Mouse (Mus musculus) intestine, postnatal 0 days (tissue): Measurements from ENCODE around the gene Cdk17. TPM values are rescaled to one million over a fixed set of nuclear protein-coding genes. Genes with fewer than 3 reads are reported as not detected.

Experiments used
- ATAC-seq: fragments of 200-750 bp; cut with Nextera tagmentation; 2 replicates; pipeline ENCODE4 v1.8.0; 2017; ENCODE audit warnings: mild to moderate bottlenecking, moderate TSS enrichment, moderate library complexity
- H3K27ac ChIP-seq: fragments of 300-500 bp; sonication (generic); 2 replicates; pipeline ENCODE4 v1.5.1; 2014; ENCODE audit warnings: mild to moderate bottlenecking, low read depth, low read length, moderate library complexity
- H3K27me3 ChIP-seq: fragments of 300-500 bp; sonication (generic); replicated peaks from 2 replicates; pipeline ENCODE4 v1.6.1; 2014; ENCODE audit warnings: low read length, mixed read lengths; ENCODE audit not compliant: control insufficient read depth, insufficient read depth
- H3K36me3 ChIP-seq: fragments of 300-500 bp; sonication (generic); 2 replicates; pipeline ENCODE4 v1.6.1; 2014; ENCODE audit warnings: mild to moderate bottlenecking, moderate library complexity; ENCODE audit not compliant: control insufficient read depth, insufficient read depth
- H3K4me1 ChIP-seq: fragments of 300-500 bp; sonication (generic); replicated peaks from 2 replicates; pipeline ENCODE4 v1.6.1; 2014; ENCODE audit warnings: antibody characterized with exemption, low read length, mixed read lengths; ENCODE audit not compliant: control insufficient read depth, insufficient read depth
- H3K4me2 ChIP-seq: fragments of 300-500 bp; sonication (generic); replicated peaks from 2 replicates; pipeline ENCODE4 v1.6.1; 2014; ENCODE audit warnings: low read depth, mild to moderate bottlenecking, moderate library complexity
- H3K4me3 ChIP-seq: fragments of 300-500 bp; sonication (generic); 2 replicates; pipeline ENCODE4 v1.5.1; 2014; ENCODE audit warnings: low read depth, low read length
- H3K9ac ChIP-seq: fragments of 300-500 bp; sonication (generic); 2 replicates; pipeline ENCODE4 v1.6.1; 2014; ENCODE audit warnings: mild to moderate bottlenecking, low read depth, low read length
- H3K9me3 ChIP-seq: fragments of 300-500 bp; sonication (generic); 2 replicates; pipeline ENCODE4 v1.6.1; 2016; ENCODE audit warnings: mixed run types; ENCODE audit not compliant: control insufficient read depth
- CTCF ChIP-seq: sonication (generic); IDR thresholded peaks from 2 replicates; pipeline ENCODE4 v1.5.1; 2016; ENCODE audit warnings: low read depth, mild to moderate bottlenecking, control low read depth, antibody characterized with exemption, moderate library complexity
- WGBS: fragments of 180-500 bp; shearing (Covaris S2); extraction: QIAGEN DNeasy Blood & Tissue Kit; methylation state at CpG from one replicate; pipeline ENCODE4 v1.1.7; 2014; 5-methylcytosine and 5-hydroxymethylcytosine counted together
- polyA plus RNA-seq: library from polyadenylated mRNA; unstranded; fragments of >200 nt; fragmentation: Nextera tagmentation; extraction: Ambion mirVana; gene quantifications from 2 replicates; pipeline ENCODE4 v1.2.1, GENCODE M21; 2015

The Cdk17 gene
- polyA plus RNA-seq, 1 experiment from 2014 or later, result 8.2 TPM

DNA sequence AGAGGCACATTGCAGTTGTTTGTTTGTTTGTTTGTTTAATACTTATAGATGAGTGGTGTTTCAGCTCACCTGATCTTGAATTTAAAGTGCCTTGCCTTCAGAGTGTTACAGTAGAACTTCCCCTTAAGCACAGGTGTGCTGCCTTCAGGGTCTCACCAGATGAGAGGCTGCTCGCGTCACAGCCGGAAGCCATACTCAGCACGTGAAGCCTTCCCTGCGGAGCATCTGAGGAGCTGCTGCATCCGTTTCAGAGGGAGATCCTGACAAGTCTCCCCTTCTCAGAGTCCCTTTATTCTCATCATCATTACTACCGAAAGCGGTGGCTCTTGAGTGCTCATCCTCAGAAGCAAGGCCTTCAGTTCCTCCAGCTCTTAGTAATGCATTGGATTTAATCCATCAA, 87.7 kb downstream of the Cdk17 start:
- Histone ChIP-seq H3K27me3 (no peaks in the 10 kb centered on the region), H3K36me3 (peaks cover 7% of the 10 kb centered on the region; the same call in 1 of the 2 replicates), H3K9me3 (no peaks in the 10 kb centered on the region), H3K4me2 (no peak overlapping the region), H3K27ac (no peak overlapping the region), H3K9ac (no peak overlapping the region), H3K4me1 (no peaks in the 10 kb centered on the region), H3K4me3 (no peak overlapping the region)
- no peak for ATAC-seq
- WGBS, result 81% methylated on average over 8 of the region's 8 CpGs
- no peak for TF ChIP-seq CTCF

- Histone ChIP-seq H3K4me2 (no peak overlapping the region), H3K4me1 (no peaks in the 10 kb centered on the region), H3K27me3 (no peaks in the 10 kb centered on the region), H3K36me3 (peaks cover 7% of the 10 kb centered on the region; the same call in 1 of the 2 replicates), H3K27ac (no peak overlapping the region), H3K4me3 (no peak overlapping the region), H3K9me3 (no peaks in the 10 kb centered on the region), H3K9ac (no peak overlapping the region)
- no peak for TF ChIP-seq CTCF
- no peak for ATAC-seq
- WGBS, result 68% methylated on average over 7 of the region's 7 CpGs
These were observed 89.2 kb downstream of the Cdk17 start for GRCm38 (mm10) chr10:93249901-93250300.

DNA sequence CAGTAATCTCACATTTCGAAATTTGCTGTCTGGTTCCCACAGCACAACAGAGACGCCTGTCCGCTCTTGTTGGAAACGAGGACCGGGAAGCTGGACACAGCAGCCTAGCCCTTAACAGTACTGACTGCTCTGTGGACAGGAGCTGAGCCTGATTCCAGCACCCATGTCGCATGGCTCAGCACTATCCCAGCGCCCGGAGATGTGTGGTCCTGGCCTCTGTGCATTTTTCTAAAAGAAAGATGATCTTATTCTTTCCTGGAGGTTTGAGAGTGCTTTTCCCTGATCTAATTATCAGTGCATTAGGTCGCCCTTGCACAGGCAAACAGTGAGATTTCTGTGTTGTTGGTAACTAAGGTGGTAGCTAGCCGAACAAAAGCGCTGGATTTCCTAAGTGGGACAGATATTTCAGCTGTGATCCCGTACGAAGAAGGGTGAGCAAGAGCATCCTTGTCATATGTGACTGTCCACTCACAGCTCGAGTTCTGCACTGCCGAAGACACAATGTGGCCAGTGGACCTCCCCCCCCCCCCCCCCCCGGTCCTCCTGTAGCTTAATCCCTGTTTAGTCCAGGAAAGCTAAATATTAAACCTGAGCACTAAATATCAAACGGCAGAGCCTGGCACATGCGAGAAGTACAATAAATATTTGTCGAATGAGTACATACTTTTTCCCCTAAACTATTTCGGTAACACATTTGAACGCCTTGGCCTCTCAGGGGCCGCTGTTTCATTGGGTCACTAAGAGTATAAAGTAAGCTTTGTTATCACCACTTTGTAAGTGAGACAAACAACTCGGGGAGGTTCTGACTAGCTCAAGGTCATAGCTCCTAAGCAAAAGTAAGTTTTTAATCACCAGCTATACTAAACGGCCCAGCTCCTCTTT, 90.0 kb downstream of the Cdk17 start:
- Histone ChIP-seq H3K4me3 (no peak overlapping the region), H3K36me3 (peaks cover 7% of the 10 kb centered on the region; the same call in 1 of the 2 replicates), H3K27me3 (no peaks in the 10 kb centered on the region), H3K27ac (no peak overlapping the region), H3K4me2 (no peak overlapping the region), H3K9ac (no peak overlapping the region), H3K9me3 (no peaks in the 10 kb centered on the region), H3K4me1 (no peaks in the 10 kb centered on the region)
- ATAC-seq, result no peak
- TF ChIP-seq CTCF, result no peak
- 38% methylated on average over 24 of the region's 24 CpGs for WGBS

DNA sequence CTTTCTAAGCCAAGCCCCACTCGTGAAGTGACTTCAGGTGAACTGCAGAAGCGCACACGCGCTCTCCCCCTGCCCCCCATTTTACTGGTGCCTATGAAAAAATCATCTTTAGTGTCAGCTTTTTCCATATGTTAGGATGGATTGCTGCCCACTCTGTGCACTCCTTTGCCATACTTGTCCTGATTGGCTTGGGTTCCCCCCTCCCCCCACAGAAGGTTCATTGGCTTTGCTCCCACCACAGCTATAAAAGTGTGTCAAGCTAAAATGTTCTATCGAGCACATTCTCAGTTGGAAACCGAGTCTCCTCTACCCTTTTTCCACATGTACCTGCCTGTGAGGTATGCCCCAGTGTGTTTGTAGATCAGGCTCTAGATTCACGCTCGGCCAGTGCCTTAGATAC, 90.8 kb downstream of the Cdk17 start:
- H3K27ac ChIP-seq, result no peak overlapping the region
- no peak for ATAC-seq
- H3K4me3 ChIP-seq, result no peak overlapping the region
- H3K4me2 ChIP-seq, result no peak overlapping the region
- H3K27me3 ChIP-seq, result no peaks in the 10 kb centered on the region
- H3K9me3 ChIP-seq, result no peaks in the 10 kb centered on the region
- no peaks in the 10 kb centered on the region for H3K4me1 ChIP-seq
- no peak overlapping the region for H3K9ac ChIP-seq
- 78% methylated on average over 8 of the region's 8 CpGs for WGBS
- no peak for TF ChIP-seq CTCF
- peaks cover 7% of the 10 kb centered on the region; the same call in 1 of the 2 replicates for H3K36me3 ChIP-seq

DNA sequence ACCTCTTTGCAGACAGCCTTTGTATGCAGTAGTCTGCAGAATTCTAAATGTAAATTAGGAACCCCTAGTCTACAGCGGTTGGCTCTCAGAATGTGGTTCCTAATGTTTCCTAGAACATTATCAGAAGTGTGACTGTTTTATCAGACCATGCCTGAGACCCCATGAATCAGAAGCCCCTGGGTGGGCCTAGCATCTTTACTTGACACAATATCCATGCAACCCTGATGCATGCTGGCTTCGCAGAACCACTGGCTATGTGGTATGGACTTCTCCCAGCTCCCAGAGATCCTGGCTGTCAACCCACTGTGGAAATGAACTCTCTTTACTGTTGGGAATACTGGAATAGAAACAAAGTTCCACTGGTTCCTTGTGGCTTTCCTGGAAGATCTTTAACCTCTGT, 92.0 kb downstream of the Cdk17 start:
- no peak overlapping the region for H3K27ac ChIP-seq
- H3K4me3 ChIP-seq, result no peak overlapping the region
- no peaks in the 10 kb centered on the region for H3K4me1 ChIP-seq
- ATAC-seq, result no peak
- TF ChIP-seq CTCF, result no peak
- H3K9me3 ChIP-seq, result no peaks in the 10 kb centered on the region
- no peak overlapping the region for H3K9ac ChIP-seq
- 95% methylated on average over 2 of the region's 2 CpGs for WGBS
- H3K27me3 ChIP-seq, result no peaks in the 10 kb centered on the region
- peaks cover 7% of the 10 kb centered on the region; the same call in 1 of the 2 replicates for H3K36me3 ChIP-seq
- H3K4me2 ChIP-seq, result no peak overlapping the region

DNA sequence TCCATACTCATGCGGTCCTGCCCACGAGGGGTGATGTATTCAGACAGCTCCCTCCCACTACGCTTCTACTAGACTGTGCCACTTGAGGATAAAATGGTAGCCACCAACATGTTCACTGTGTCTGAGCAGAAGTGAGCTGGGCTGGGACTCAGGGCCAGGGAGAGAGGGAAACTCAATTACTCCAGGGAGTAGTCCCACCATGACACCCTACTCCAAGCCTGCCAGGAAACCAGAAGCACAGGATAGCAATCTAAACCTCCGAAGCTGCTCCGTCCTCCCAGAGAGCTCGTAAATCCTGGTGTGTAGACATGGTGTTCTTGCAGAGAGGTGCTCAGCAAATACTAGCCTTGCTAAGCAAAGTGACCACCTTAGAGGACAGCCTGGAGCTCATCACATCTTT, 92.5 kb downstream of the Cdk17 start:
- H3K27me3 ChIP-seq, result no peaks in the 10 kb centered on the region
- TF ChIP-seq CTCF, result no peak
- no peak overlapping the region for H3K4me2 ChIP-seq
- no peak overlapping the region for H3K4me3 ChIP-seq
- ATAC-seq, result no peak
- H3K27ac ChIP-seq, result no peak overlapping the region
- 77% methylated on average over 6 of the region's 6 CpGs for WGBS
- H3K9ac ChIP-seq, result no peak overlapping the region
- H3K36me3 ChIP-seq, result peaks cover 7% of the 10 kb centered on the region; the same call in 1 of the 2 replicates
- no peaks in the 10 kb centered on the region for H3K4me1 ChIP-seq
- H3K9me3 ChIP-seq, result no peaks in the 10 kb centered on the region
